Mouse (Mus musculus): ENCODE measurements around the gene Cbarp. TPM values are rescaled to one million over a fixed set of nuclear protein-coding genes. Genes with fewer than 3 reads are reported as not detected.

Cbarp gene
- polyA plus RNA-seq, 2 experiments: 1.1 to 1.8 TPM

GRCm38 (mm10) chr10:80173955-80174640 is 33.5 kb upstream of the Cbarp start:
- ATAC-seq (ENCODE audit: insufficient read depth) (no peak), DNase-seq (ENCODE audit: low read depth in 3 of 3, low spot score in 3 of 3) (no peak)
- 80% methylated on average over 10 of the region's 10 CpGs for WGBS (ENCODE audit: insufficient replicate concordance)
- peaks cover 5 to 7% of the 10 kb centered on the region in 2 experiments; a peak in 3 of 4 replicates for H3K4me1 ChIP-seq (replicated peaks; ENCODE audit: control insufficient read depth in 2 of 2, insufficient read depth in 2 of 2, low read length in 1 of 2)
- TF ChIP-seq EP300 (IDR thresholded peaks at IDR 0.05; ENCODE audit: low read depth): no peak
- TF ChIP-seq CTCF (IDR thresholded peaks at IDR 0.05; ENCODE audit: low read depth): no peak
- peak overlapping the region; percentile 82; the same call in 1 of the 2 replicates for H3K4me2 ChIP-seq (ENCODE audit: low read depth)
- H3K9me3 ChIP-seq (ENCODE audit: control insufficient read depth, low read length): no peaks in the 10 kb centered on the region; the same call in 1 of the 2 replicates
- H3K27ac ChIP-seq: no peak overlapping the region
- H3K36me3 ChIP-seq (replicated peaks; ENCODE audit: control insufficient read depth, insufficient read depth, low read depth): peaks cover 19% of the 10 kb centered on the region
- H3K27me3 ChIP-seq (ENCODE audit: control insufficient read depth, insufficient read depth, low read length): peaks cover 8% of the 10 kb centered on the region
- no peak overlapping the region for H3K4me3 ChIP-seq (ENCODE audit: insufficient read depth in 1 of 2, low read depth in 2 of 2, low read length in 2 of 2)
- H3K9ac ChIP-seq (replicated peaks): no peak overlapping the region

DNA sequence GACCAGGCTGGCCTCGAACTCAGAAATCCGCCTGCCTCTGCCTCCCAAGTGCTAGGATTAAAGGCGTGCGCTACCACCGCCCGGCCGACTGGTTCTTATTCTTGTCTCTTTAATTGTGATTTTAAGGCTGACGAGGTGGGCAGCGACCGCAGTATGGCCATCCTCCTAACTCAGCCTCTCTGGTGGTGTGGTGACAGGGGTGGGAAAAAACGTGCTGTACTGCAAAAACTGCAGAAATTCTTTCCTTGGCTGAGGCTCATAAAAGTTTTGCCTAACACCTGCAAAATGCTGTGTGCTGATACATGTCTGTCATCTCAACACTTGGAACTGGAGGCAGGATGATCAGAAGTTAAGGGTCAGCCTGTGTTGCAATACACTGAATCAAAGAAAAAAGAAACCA is 32.7 kb upstream of the Cbarp start:
- Histone ChIP-seq H3K36me3 (replicated peaks; ENCODE audit: control insufficient read depth, insufficient read depth, low read depth) (peaks cover 19% of the 10 kb centered on the region), H3K4me3 (ENCODE audit: insufficient read depth in 1 of 2, low read depth in 2 of 2, low read length in 2 of 2) (peak overlapping the region; percentile 69 to 95), H3K4me2 (ENCODE audit: low read depth) (peak overlapping the region; percentile 82), H3K9ac (replicated peaks) (peak overlapping the region; percentile 23), H3K27ac (no peak overlapping the region), H3K4me1 (replicated peaks; ENCODE audit: control insufficient read depth in 2 of 2, insufficient read depth in 2 of 2, low read length in 1 of 2) (peaks cover 9 to 12% of the 10 kb centered on the region in 2 experiments), H3K27me3 (ENCODE audit: control insufficient read depth, insufficient read depth, low read length) (peaks cover under 1% of the 10 kb centered on the region; the same call in 1 of the 2 replicates), H3K9me3 (ENCODE audit: control insufficient read depth, low read length) (no peaks in the 10 kb centered on the region; the same call in 1 of the 2 replicates)
- 1% methylated on average over 11 of the region's 11 CpGs for WGBS (ENCODE audit: insufficient replicate concordance)
- DNase-seq (ENCODE audit: low read depth in 3 of 3, low spot score in 3 of 3) (no peak), ATAC-seq (ENCODE audit: insufficient read depth) (no peak)
- TF ChIP-seq CTCF (IDR thresholded peaks at IDR 0.05; ENCODE audit: low read depth) (no peak), EP300 (IDR thresholded peaks at IDR 0.05; ENCODE audit: low read depth) (no peak)

DNA sequence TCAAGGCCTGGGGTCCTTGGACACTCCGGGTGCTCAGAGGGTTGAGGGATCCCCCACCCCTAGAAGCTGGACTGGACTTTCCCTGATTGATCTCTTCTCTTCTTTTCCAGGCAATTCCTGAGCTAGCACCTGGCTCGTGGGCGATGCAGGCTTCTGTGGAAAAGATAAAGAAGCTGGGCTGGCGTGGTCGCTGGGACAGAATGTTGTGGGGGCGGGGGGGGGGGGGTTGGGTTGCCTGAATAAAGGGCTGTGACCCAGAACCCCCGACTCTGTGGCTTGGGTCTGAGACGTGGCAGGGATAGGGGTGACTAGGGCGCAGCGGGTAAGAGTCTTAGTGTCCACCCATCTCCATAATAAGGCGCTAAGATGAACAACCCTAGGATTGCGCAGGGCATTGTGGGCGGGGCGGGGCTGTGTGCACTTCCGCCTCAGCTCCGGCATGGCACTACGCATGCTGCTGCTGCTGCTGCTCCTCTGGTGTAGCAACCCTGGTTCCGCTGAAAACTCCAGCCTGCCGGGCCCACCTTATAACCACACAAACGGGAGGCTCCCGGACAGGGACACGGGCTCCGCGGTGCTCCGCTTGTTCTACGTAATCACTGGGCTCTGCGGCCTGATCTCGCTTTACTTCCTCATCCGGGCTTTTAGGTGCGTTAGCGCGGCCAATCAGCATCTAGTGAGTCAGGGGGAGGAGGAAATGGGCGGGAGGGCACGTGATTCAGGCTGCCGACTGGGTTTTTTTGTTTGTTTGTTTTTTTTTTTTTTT is 32.1 kb upstream of the Cbarp start, which contains the start of gene 1600002K03Rik:
Gene 1600002K03Rik (plus strand): TSS at position 418 of the 766 bp plus-strand sequence.
- peak within 1 kb of the TSS; percentile 51 for H3K27ac ChIP-seq
- no peaks in the 10 kb centered on the region for H3K27me3 ChIP-seq (ENCODE audit: control insufficient read depth, insufficient read depth, low read length)
- H3K4me3 ChIP-seq (ENCODE audit: insufficient read depth in 1 of 2, low read depth in 2 of 2, low read length in 2 of 2): peak within 1 kb of the TSS; percentile 69 to 95

GRCm38 (mm10) chr10:80171760-80172526 is 31.3 kb upstream of the Cbarp start:
- Histone ChIP-seq H3K4me1 (replicated peaks; ENCODE audit: control insufficient read depth in 2 of 2, insufficient read depth in 2 of 2, low read length in 1 of 2) (peaks cover 12 to 16% of the 10 kb centered on the region in 2 experiments), H3K4me2 (ENCODE audit: low read depth) (peak overlapping the region; percentile 82), H3K36me3 (replicated peaks; ENCODE audit: control insufficient read depth, insufficient read depth, low read depth) (peaks cover 19% of the 10 kb centered on the region), H3K9ac (replicated peaks) (peak overlapping the region; percentile 69; the same call in 1 of the 2 replicates), H3K4me3 (ENCODE audit: insufficient read depth in 1 of 2, low read depth in 2 of 2, low read length in 2 of 2) (peak overlapping the region in 1 of 2 experiments; percentile 69; a peak in 3 of 4 replicates), H3K27me3 (ENCODE audit: control insufficient read depth, insufficient read depth, low read length) (no peaks in the 10 kb centered on the region), H3K27ac (peak overlapping the region; percentile 51), H3K9me3 (ENCODE audit: control insufficient read depth, low read length) (no peaks in the 10 kb centered on the region; the same call in 1 of the 2 replicates)
- ATAC-seq (ENCODE audit: insufficient read depth) (no peak), DNase-seq (ENCODE audit: low read depth in 3 of 3, low spot score in 3 of 3) (no peak)
- TF ChIP-seq EP300 (IDR thresholded peaks at IDR 0.05; ENCODE audit: low read depth) (no peak), CTCF (IDR thresholded peaks at IDR 0.05; ENCODE audit: low read depth) (no peak)
- WGBS (ENCODE audit: insufficient replicate concordance): 89% methylated on average over 45 of the region's 45 CpGs

More for the DNA sequence above, 32.1 kb upstream of the Cbarp start, which contains the start of gene 1600002K03Rik:
- ATAC-seq (ENCODE audit: insufficient read depth) (peak; percentile 75), DNase-seq (ENCODE audit: low read depth in 3 of 3, low spot score in 3 of 3) (peak; percentile 85 to 90 (median 85))
- H3K36me3 ChIP-seq (replicated peaks; ENCODE audit: control insufficient read depth, insufficient read depth, low read depth): peaks cover 19% of the 10 kb centered on the region
- no peaks in the 10 kb centered on the region; the same call in 1 of the 2 replicates for H3K9me3 ChIP-seq (ENCODE audit: control insufficient read depth, low read length)
- H3K4me2 ChIP-seq (ENCODE audit: low read depth): peak within 1 kb of the TSS; percentile 82
- H3K4me1 ChIP-seq (replicated peaks; ENCODE audit: control insufficient read depth in 2 of 2, insufficient read depth in 2 of 2, low read length in 1 of 2): peaks cover 9 to 13% of the 10 kb centered on the region in 2 experiments
- 3% methylated on average over 35 of the region's 35 CpGs for WGBS (ENCODE audit: insufficient replicate concordance)
- peak within 1 kb of the TSS; percentile 69 for H3K9ac ChIP-seq (replicated peaks)
- TF ChIP-seq EP300 (IDR thresholded peaks at IDR 0.05; ENCODE audit: low read depth) (no peak), CTCF (IDR thresholded peaks at IDR 0.05; ENCODE audit: low read depth) (no peak)

Measured in liver, embryonic 14.5 days (tissue).